Mouse (Mus musculus): ENCODE measurements around the gene Pik3c2g. TPM values are rescaled to one million over a fixed set of nuclear protein-coding genes. Genes with fewer than 3 reads are reported as not detected.

Pik3c2g gene
- total RNA-seq, 2 experiments from 2014 or later: not detected

DNA sequence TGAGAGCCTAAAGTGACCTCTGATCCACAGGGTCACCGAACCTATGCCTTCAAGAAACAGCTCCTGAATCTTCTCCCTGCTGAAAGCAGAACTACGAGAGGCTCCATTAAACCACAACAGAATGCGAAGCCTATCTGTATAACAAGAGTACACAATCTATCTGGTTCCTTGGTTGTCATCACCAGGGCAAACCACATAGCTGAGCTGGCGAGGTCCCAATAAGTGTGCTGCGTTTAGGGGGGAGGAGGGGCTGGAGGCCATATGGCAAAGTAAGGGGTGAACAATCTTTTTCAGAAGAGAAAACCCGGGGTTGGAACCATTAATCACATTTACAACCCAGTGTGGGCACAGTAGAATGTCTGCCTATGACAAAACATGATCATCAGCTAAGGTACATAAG lies 251.2 kb downstream of the Pik3c2g start:
- ATAC-seq (replicated peaks; ENCODE audit: low FRiP score, poor library complexity, severe bottlenecking): no peak

DNA sequence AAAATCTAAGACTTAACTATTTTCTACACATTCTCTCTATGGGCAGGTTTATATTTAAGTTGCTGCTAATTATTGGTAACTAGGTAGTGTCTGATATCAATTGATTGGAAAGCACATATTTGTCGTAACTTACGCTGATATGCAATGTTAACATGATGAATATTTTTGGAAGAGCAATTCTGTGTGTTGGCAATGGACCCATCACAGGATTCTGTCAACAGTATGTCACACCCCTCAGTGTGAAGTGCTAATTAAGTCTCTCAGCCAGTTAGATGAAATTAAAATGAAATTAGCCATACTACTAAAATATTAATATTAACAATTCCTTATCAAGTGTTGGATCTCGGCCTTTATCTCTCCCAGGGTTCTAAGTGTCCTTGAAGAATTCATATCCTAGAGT lies 251.7 kb downstream of the Pik3c2g start:
- no peak for ATAC-seq (replicated peaks; ENCODE audit: low FRiP score, poor library complexity, severe bottlenecking)

DNA sequence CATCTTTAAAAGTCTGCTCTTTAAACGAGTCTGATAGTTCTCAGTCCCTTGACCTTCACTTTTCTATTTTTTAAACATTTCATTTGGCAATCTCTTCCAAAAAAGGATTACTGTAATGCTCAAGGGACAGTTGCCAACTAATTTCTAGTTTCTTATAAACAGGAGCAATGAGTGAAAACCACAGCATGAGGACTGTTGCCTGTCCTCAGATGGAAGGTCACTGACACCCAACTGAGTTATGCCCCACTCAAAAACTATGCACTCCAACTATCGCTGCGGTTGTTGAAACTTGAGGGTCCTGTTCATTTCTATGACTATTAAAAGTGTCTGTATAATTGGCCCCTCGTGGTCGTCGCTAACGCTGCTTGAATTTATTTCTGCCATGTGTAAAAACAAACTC lies 252.9 kb downstream of the Pik3c2g start:
- no peak for ATAC-seq (replicated peaks; ENCODE audit: low FRiP score, poor library complexity, severe bottlenecking)

DNA sequence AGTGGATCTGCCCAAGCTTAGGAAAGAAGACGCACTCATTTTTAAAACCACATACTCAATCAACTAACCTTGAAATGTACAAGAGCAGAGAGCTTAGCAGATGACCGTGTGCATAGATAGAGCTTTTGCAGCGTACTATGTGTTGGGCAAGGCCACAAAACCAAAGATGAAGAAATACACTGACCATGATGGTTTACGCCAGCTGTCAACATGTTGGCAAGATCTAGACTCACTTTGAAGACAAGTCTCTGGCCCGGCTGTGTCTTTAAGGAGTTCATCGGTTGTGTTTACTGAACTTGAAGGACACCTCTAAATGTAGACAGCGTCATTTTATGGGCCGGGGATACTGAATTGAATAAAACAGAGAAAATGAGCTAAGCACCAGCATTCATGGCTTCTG lies 254.3 kb downstream of the Pik3c2g start:
- ATAC-seq (replicated peaks; ENCODE audit: low FRiP score, poor library complexity, severe bottlenecking): no peak

DNA sequence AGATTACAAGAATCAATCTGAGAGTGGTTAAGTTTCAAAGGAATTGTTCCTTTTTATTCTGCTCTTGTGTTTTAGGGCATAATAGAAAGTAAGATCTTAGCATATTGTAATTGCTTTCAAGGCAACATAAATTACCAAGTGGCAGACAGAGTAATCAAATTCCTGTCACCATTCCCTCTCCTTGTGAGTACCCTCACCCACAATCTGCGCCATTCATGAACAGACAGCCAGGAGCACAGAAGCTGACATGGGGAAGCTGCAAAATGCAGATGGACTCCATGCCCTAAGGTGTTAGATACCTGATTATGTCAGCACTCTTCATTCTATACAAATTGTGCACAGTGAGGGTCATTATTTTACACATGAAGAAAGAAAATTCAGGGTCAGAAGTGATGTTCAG lies 255.6 kb downstream of the Pik3c2g start:
- ATAC-seq (replicated peaks; ENCODE audit: low FRiP score, poor library complexity, severe bottlenecking): no peak

DNA sequence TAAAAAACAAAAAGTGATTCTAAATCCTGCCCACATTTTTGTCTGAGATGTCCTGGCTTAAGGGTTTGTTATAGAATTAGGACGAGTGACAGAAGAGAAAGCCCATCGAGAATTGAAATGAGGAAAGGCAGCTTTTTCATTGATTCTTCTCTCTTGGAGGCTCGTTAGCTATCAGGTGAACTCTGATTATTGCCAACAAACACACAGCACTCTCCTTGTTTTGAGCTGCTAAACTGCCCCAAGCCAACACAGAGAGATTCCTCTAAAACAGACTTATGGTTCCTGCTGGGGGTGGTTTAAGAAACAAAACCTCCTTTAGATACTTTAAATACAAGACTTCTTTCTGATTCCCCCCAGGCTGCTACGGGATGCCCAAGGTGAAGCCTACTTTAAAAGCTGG lies 256.5 kb downstream of the Pik3c2g start:
- no peak for ATAC-seq (replicated peaks; ENCODE audit: low FRiP score, poor library complexity, severe bottlenecking)

DNA sequence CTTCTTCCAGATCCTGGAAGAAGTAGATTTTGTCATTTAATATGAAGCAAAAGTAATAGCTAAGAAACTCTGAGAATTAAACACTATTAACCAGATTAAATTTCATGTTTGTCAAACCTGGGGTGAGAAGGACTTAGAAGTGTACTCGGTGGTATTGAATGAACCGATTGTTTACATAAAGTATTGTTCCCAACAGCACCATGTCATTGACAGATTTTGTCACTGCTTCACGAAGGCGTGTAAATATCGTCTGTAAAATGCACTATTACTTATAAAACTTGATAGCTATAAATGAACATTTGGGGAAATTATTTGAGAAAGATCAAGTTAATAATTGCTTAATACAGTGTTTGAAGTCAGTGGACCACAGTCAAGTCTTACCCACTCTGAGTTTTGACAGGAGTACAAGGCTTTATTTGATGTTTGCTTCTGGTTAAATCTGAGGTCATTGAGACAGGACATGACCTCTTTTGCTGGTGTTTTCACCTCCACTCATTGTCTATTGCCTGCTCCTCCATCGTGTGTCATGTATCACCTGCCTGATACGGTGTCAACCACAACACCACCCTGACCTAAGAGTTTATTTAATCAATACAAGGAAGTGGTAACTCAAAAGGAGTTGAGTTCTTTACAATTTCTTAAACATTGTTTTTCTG lies 260.0 kb downstream of the Pik3c2g start:
- no peak for ATAC-seq (replicated peaks; ENCODE audit: low FRiP score, poor library complexity, severe bottlenecking)

DNA sequence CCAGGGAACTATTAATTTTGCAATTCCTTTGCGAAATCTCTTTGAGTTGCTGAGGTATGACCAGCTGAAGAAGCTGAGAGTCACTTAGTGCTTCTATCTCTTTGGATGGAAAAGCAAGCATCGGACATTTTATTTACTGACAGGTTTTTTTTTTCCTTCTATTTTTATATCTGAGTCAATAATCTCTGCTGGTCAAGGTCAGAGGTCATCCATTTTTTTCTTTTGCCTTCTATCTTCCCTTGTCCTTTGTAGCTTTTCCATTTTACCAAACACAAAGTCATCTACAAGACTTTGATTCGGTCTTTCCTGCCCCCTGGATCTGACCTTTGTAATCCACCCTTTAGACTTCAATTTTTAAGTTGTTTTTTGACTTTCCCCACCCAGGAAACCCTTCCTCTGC lies 262.9 kb downstream of the Pik3c2g start:
- ATAC-seq (replicated peaks; ENCODE audit: low FRiP score, poor library complexity, severe bottlenecking): no peak

DNA sequence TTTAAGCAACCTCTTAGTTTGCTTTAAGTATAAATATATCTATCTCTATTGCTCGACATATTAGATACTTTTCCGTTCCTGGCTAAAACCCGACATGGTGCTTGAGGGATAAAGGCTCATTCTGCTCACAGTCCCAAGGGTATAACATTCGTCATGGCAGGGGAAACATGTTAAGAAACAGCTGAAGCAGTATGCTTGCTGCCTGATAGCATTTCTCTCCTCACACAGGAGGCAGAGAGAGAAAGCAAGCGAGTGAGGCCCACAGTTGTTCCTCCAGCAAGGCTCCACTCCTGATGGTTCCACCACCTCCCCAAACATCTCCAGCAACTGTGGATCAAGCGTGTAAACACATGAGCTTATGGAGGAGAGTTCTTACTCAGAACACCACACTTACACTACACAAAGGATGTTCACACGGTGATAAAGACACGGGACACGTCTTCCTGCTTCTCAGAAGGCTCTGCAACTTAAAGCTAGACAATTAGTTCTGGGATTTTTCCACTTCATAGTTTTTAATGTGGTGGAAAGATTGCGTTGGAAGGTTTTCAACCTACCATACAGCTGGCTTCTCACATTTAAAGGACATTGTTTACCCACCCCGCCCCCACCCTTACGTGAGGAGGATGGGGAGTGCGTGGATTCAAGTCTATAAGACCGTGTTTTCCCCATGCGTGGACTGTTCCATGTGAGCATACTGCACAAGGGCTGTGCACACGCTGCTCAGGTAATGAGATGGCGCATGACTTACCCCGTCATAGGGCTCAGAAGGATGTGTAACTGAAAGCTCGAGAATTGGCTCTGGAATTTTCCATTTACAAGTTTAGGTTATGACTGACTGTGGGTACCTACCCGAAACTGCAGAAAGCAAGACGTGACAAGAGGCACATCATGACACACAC lies 264.9 kb downstream of the Pik3c2g start:
- no peak for ATAC-seq (replicated peaks; ENCODE audit: low FRiP score, poor library complexity, severe bottlenecking)

DNA sequence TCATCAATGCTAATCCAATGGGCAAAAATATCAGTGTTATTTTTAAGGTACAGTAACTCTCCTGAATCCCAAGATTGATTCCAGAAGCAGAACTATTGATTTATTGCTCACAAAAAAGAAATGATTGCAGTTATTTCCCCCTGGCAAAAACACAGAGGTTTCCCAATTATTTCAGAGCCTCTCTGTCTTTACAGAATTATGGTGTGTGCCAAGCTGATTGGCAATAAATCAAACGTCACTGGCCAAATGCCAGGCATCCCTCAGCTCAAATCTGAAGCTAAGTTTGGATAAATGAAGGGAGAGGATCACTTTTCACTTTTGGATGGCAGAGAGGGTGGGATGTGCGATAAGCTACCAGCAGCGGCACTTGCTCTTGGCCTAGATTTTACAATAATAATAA lies 265.8 kb downstream of the Pik3c2g start:
- no peak for ATAC-seq (replicated peaks; ENCODE audit: low FRiP score, poor library complexity, severe bottlenecking)

DNA sequence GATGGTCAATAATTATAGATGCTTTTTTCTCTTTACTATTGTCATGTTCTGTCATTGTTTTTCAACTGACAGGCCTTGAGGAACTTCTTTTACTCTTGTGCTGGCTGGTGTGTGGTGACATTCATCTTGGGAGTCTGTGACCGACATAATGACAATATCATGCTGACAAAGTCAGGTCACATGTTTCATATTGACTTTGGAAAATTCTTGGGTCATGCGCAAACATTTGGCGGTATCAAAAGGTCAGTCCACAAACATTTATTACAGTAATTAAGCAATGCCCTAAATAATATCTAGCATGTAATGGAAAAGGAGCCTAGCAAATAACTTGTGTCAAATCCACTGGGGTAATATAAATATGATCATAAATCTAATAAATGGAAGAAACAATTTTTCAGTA lies 273.1 kb downstream of the Pik3c2g start:
- no peak for ATAC-seq (replicated peaks; ENCODE audit: low FRiP score, poor library complexity, severe bottlenecking)

DNA sequence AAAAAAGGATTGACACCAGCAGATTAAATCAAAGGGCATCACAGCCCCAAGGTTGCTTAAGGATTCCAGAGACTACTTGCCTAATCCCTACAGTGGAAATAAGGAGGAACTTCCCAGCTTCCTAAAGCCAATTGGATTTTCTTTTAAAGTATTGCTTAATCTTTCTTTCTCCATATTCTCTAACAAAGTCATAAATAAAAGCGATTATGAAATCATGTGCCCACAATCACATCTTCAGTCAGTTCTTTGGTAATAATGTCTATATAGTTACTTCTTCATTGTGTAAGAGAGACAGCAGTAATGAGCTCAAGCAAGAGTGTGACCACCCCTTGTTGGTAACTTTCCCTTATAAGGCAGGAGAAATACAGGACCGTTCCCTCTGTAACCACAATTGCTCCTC lies 274.5 kb downstream of the Pik3c2g start:
- ATAC-seq (replicated peaks; ENCODE audit: low FRiP score, poor library complexity, severe bottlenecking): no peak

DNA sequence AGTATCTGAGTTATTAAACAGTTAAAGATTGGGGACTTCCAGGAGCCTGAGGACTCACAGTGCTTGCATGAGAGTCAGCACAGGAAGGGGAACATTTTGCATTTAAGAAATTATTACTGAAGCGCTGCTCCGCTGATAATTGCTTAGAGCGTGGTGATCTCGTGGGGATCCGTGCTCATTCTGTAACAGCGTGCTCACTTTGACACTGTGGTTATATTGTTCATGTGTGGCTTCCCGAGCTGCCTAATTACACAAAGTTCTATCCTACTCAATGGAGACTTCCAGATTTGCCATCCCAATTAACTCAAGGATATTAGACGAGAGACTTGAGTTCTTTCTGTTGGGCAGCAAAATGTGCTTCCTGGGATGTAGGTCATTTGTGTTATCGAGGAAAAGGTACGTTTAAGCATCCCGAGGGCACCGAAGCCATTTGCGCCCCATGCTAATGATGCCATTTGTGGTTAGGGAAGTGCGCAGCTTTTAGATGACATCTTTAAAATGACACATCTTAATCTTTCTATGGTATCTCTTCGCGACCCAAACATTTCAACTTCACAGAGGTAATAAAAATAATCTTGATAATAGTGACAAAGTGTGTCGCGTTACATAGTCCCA lies 278.1 kb downstream of the Pik3c2g start:
- no peak for ATAC-seq (replicated peaks; ENCODE audit: low FRiP score, poor library complexity, severe bottlenecking)

DNA sequence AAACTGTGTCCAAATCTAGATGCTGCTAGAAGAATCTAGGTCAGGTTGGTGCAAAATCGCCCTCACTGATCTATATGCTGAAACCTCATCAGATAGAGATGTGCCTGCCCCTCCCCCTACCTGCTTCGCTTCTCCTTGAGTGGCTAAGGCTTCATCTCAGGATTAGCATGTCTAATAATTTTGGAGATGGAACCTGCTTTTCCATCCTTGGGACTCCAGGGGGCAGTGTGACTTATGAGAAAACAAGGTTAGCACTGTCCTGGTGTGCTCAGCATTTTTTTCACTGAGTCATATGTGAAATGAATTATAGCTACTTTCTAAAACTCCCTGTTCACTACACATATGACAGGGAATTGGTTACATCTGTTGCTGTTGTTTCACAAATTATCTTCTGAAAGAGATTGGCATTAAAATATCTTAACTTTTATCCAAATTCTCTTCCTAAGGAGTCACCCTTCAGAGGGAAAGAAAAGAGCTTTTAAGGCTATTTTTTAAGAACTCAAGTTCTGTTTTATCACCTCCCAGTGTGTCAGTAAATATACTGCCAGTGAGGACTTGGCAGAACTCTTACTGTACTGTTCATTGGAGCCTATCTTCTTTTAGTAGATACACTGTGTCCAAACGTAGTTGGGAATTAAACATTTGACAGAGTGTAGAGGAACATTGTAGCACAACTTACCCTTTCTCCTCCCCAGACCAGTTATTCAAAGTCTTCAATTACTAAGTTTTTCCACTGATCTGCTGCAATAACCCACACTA lies 287.6 kb downstream of the Pik3c2g start:
- no peak for ATAC-seq (replicated peaks; ENCODE audit: low FRiP score, poor library complexity, severe bottlenecking)

DNA sequence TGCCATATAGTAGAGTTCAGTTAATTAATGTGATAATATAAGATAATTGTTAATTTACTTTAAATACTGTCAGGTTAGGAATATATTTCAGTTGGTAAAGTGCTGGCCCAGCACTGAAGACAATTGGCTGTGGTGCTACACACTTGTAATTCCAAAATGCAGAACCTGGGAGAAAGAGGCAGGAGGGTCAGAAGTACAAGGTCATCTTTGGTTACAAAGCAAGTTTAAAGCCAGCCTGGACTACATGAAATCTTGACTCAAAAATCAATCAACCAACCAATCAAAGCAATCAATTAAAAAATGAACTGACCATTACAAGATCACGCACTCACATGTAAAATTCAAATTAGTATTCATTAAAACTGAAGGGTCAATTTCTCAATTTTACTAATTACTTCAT lies 289.7 kb downstream of the Pik3c2g start:
- no peak for ATAC-seq (replicated peaks; ENCODE audit: low FRiP score, poor library complexity, severe bottlenecking)

DNA sequence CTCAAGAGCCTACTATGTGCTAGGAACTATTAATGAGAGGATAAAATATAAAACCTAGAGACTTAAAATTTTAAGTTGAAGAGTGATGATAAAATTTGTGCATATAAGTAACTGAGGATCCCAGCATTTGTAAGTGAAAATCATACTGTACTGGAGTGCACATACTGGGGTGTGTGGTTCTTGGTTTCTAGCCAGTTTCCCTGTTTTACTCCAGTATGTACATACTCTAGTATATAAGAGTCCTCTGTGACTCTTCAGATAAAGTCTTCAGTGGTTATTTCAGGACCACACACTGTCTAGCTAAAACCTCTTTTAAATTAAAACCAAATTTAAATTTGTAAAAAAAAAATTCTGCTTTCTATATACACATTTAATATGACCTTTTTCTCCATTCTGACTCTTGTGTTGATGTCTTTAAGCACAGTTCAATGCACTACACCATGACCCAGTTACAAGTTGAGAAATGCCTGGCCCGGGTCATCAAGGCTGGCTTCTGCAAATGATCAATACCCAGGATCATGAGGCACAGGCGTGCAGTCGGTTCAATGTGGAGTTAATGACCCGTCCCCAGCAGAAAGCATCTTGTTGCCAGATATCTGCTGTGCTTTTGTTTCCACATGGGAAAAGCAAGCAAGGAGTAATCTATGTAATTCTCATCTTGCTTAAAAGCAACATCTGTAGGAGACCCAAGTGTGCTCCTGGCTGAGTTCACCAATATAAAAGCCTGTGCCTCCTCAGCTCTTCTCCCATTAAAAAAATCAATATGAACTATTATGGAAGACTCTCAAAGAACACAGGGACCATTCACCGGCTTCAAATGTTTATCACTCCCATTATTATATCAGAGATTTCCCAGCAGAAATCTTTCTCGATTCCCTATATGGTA lies 290.7 kb downstream of the Pik3c2g start:
- no peak for ATAC-seq (replicated peaks; ENCODE audit: low FRiP score, poor library complexity, severe bottlenecking)

DNA sequence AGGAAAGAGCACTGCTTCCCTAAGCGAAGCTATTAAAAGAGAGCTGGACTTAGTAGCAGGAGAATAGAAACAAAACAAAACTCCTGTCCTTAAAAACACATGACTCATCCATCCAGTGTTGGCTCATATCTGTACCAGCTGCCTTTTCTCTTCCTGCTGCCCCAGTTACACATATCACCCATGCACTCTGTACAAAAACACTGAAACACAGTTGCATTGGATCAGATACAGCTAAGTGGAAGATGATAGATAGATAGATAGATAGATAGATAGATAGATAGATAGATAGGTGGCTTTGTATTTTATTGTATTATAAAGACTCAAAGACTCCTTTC lies 291.3 kb downstream of the Pik3c2g start:
- ATAC-seq (replicated peaks; ENCODE audit: low FRiP score, poor library complexity, severe bottlenecking): no peak

DNA sequence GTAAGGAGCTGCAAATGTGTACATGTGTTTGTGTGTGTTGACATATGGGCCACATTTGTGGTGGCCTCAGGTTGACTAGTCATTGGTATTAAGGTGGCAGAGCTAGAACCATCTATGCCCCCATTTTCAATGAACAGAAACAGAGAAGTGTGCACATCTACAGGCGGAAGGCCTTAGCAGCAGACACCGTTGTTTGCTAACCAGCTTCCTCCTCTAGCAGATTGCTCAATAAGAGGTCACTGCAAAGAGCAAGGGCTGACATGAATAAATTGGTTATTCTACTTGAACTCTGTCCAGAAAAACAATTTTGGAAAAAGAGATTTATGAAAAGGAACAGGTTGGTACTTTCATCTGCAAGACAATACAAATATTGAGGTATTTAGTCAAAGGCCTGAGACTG lies 295.1 kb downstream of the Pik3c2g start:
- ATAC-seq (replicated peaks; ENCODE audit: low FRiP score, poor library complexity, severe bottlenecking): no peak

DNA sequence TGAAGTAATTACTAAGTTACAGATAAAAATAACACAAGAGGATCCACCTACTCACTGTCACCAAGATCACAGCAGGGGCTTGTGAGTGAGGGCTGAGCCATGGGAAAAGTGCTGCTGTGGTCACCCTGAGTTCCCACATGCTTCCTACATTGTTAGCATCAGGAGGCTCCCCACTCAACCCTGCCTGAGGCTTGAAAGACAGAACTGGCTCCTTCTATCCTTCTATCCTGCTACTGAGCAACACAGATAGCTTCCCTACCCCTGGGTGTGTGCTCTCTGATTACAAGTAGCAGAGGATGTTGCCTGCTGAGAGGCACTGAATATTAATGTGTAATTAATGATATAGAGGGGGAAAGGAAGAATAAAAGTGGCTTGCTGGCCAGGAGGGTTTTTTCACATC lies 300.2 kb downstream of the Pik3c2g start:
- ATAC-seq (replicated peaks; ENCODE audit: low FRiP score, poor library complexity, severe bottlenecking): no peak

DNA sequence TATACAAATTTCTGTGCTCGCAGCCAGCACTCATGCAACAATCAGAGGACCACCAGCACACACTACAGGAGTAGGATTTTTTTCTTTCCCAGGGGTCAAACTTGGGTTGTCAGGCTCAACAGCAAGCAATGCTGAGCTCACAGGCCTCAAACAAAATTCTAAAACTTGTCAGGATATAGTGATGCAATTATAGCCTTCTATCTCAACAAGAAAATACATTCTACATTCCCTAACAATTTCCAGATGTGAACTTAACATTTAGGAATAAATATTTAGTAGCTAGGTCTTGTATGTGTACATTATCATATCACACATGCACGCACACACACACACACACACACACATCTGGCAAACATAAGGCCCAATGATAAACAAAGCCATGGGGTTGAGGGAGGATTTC lies 308.6 kb downstream of the Pik3c2g start:
- no peak for ATAC-seq (replicated peaks; ENCODE audit: low FRiP score, poor library complexity, severe bottlenecking)
